Mouse (Mus musculus): ENCODE measurements at regions not wholly inside any gene's neighbourhood (a gene's known extent, or its start where the extent isn't known, plus 50 kb on each side); places are given as distances from the start of the nearest gene placed in this dataset.

GRCm38 (mm10) chr6:99827625-99828024, 101.4 kb upstream of the Prok2 start:
- DNase-seq (ENCODE audit: low spot score in 2 of 2): no peak

GRCm38 (mm10) chr6:99824808-99825207, 98.6 kb upstream of the Prok2 start:
- no peak for DNase-seq (ENCODE audit: low spot score in 2 of 2)

GRCm38 (mm10) chr6:99822471-99822870, 96.3 kb upstream of the Prok2 start:
- DNase-seq (ENCODE audit: low spot score in 2 of 2): no peak

- DNase-seq (ENCODE audit: low spot score in 2 of 2): no peak
Observed at GRCm38 (mm10) chr6:99819255-99819929, 93.2 kb upstream of the Prok2 start.

- DNase-seq (ENCODE audit: low spot score in 2 of 2): no peak
Observed at GRCm38 (mm10) chr6:99818486-99818885, 92.3 kb upstream of the Prok2 start.

- no peak for DNase-seq (ENCODE audit: low spot score in 2 of 2)
Observed at GRCm38 (mm10) chr6:99817245-99817644, 91.1 kb upstream of the Prok2 start.

- DNase-seq (ENCODE audit: low spot score in 2 of 2): peak in 1 of 2 experiments; percentile 43
Observed at GRCm38 (mm10) chr6:99813102-99813501, 86.9 kb upstream of the Prok2 start.

GRCm38 (mm10) chr6:99811842-99812241, 85.7 kb upstream of the Prok2 start:
- DNase-seq (ENCODE audit: low spot score in 2 of 2): no peak

- DNase-seq (ENCODE audit: low spot score in 2 of 2): peak; percentile 43 to 83
Observed at GRCm38 (mm10) chr6:99810974-99811798, 85.0 kb upstream of the Prok2 start.

- DNase-seq (ENCODE audit: low spot score in 2 of 2): no peak
Observed at GRCm38 (mm10) chr6:99804905-99805245, 78.7 kb upstream of the Prok2 start.

- DNase-seq (ENCODE audit: low spot score in 2 of 2): peak; percentile 88 to 90
Observed at GRCm38 (mm10) chr6:99803983-99804904, 78.1 kb upstream of the Prok2 start.

- no peak for DNase-seq (ENCODE audit: low spot score in 2 of 2)
Observed at GRCm38 (mm10) chr6:99800919-99801318, 74.7 kb upstream of the Prok2 start.

- DNase-seq (ENCODE audit: low spot score in 2 of 2): no peak
Observed at GRCm38 (mm10) chr6:99800324-99800723, 74.1 kb upstream of the Prok2 start.

GRCm38 (mm10) chr6:99796390-99796789, 70.2 kb upstream of the Prok2 start:
- no peak for DNase-seq (ENCODE audit: low spot score in 2 of 2)

- DNase-seq (ENCODE audit: low spot score in 2 of 2): no peak
Observed at GRCm38 (mm10) chr6:99793546-99793945, 67.4 kb upstream of the Prok2 start.

GRCm38 (mm10) chr6:99792353-99792752, 66.2 kb upstream of the Prok2 start:
- no peak for DNase-seq (ENCODE audit: low spot score in 2 of 2)

- DNase-seq (ENCODE audit: low spot score in 2 of 2): no peak
Observed at GRCm38 (mm10) chr6:99786977-99787376, 60.8 kb upstream of the Prok2 start.

- no peak for DNase-seq (ENCODE audit: low spot score in 2 of 2)
Observed at GRCm38 (mm10) chr6:99785212-99785611, 59.0 kb upstream of the Prok2 start.

- no peak for DNase-seq (ENCODE audit: low spot score in 2 of 2)
Observed at GRCm38 (mm10) chr6:99784804-99785203, 58.6 kb upstream of the Prok2 start.

- DNase-seq (ENCODE audit: low spot score in 2 of 2): no peak
Observed at GRCm38 (mm10) chr6:99784285-99784684, 58.1 kb upstream of the Prok2 start.

- no peak for DNase-seq (ENCODE audit: low spot score in 2 of 2)
Observed at GRCm38 (mm10) chr6:99782996-99783395, 56.8 kb upstream of the Prok2 start.

Measured in urinary bladder, postnatal 36 days (tissue).